Mouse (Mus musculus) stomach, embryonic 14.5 days (tissue): Measurements from ENCODE around the gene Topbp1. TPM values are rescaled to one million over a fixed set of nuclear protein-coding genes. Genes with fewer than 3 reads are reported as not detected.

ENCODE experiments used
- ATAC-seq: fragments of 200-750 bp; cut with Nextera tagmentation; 2 replicates; pipeline ENCODE4 v1.8.0; 2017; ENCODE audit warnings: low read depth, moderate TSS enrichment; ENCODE audit not compliant: insufficient number of reproducible peaks, insufficient read depth, low FRiP score
- H3K27ac ChIP-seq: fragments of 300-500 bp; sonication (generic); 2 replicates; pipeline ENCODE4 v1.5.1; 2014; ENCODE audit warnings: mild to moderate bottlenecking, low read length, moderate library complexity, mixed read lengths
- H3K27me3 ChIP-seq: fragments of 300-500 bp; sonication (generic); 2 replicates; pipeline ENCODE4 v1.6.1; 2014; ENCODE audit warnings: low read length, control low read depth, mixed read lengths; ENCODE audit not compliant: control insufficient read depth, insufficient read depth
- H3K36me3 ChIP-seq: fragments of 300-500 bp; sonication (generic); 2 replicates; pipeline ENCODE4 v1.6.1; 2014; ENCODE audit warnings: mild to moderate bottlenecking, control low read depth, low read length, moderate library complexity, mixed read lengths; ENCODE audit not compliant: control insufficient read depth, insufficient read depth
- H3K4me1 ChIP-seq: fragments of 300-500 bp; sonication (generic); 2 replicates; pipeline ENCODE4 v1.6.1; 2014; ENCODE audit warnings: low read length, control low read depth, mixed read lengths; ENCODE audit not compliant: control insufficient read depth, insufficient read depth
- H3K4me2 ChIP-seq: fragments of 300-500 bp; sonication (generic); replicated peaks from 2 replicates; pipeline ENCODE4 v1.6.1; 2014; ENCODE audit warnings: low read depth, low read length, control low read depth
- H3K4me3 ChIP-seq: fragments of 300-500 bp; sonication (generic); 2 replicates; pipeline ENCODE4 v1.5.1; 2014; ENCODE audit warnings: low read depth, low read length, control low read depth
- H3K9ac ChIP-seq: fragments of 300-500 bp; sonication (generic); replicated peaks from 2 replicates; pipeline ENCODE4 v1.6.1; 2014; ENCODE audit warnings: low read depth, mild to moderate bottlenecking, control low read depth, low read length, moderate library complexity, mixed read lengths
- H3K9me3 ChIP-seq: fragments of 300-500 bp; sonication (generic); 2 replicates; pipeline ENCODE4 v1.6.1; 2016; ENCODE audit warnings: low read depth, low read length, control low read depth; ENCODE audit not compliant: control insufficient read depth
- WGBS: fragments of 180-500 bp; shearing (Covaris S2); extraction: QIAGEN DNeasy Blood & Tissue Kit; methylation state at CpG from one replicate; pipeline ENCODE4 v1.1.7; 2014; 5-methylcytosine and 5-hydroxymethylcytosine counted together
- polyA plus RNA-seq: library from polyadenylated mRNA; unstranded; fragments of >200 nt; fragmentation: Nextera tagmentation; extraction: Ambion mirVana; gene quantifications from 2 replicates; pipeline ENCODE4 v1.2.1, GENCODE M21; 2014

The Topbp1 gene
- polyA plus RNA-seq, 1 experiment from 2014 or later = 79.5 TPM

DNA sequence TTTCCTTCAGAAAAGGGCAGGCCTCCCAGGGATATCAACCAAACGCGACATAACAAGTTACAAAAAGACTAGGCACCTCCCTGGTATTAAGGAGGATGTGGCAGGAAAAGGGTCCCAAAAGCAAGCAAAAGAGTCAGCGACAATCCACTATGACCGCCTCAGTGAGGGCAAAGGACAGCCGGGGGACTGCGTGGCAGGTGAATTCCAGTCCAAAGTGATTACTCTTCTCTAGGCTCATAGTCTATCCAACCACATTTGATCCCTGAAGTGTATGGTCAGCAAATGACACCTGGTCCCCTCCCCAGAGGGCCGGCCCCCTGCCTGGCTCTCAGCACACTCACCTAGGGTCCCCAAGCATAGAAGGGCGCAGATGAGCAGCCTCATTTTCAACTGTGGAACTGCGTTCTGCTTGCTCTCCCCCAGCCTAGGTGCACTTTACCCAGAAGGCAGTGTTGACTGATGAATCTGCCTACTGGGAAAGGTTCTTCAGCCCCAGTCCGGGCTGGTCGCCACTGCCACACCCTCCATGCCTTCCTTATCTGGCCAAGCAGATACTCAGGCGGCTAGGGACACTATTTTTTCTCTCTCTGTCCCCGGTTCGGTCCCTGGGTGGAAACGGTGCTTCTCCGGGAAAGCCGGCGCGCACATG lies 17.1 kb upstream of the Topbp1 start:
- Histone ChIP-seq H3K4me2 (no peak overlapping the region), H3K27me3 (no peaks in the 10 kb centered on the region), H3K36me3 (no peaks in the 10 kb centered on the region), H3K4me1 (no peaks in the 10 kb centered on the region), H3K27ac (no peak overlapping the region), H3K9me3 (no peaks in the 10 kb centered on the region), H3K4me3 (no peak overlapping the region), H3K9ac (no peak overlapping the region)
- 74% methylated on average over 19 of the region's 19 CpGs for WGBS
- peak; percentile 82; the same call in 1 of the 2 replicates for ATAC-seq

DNA sequence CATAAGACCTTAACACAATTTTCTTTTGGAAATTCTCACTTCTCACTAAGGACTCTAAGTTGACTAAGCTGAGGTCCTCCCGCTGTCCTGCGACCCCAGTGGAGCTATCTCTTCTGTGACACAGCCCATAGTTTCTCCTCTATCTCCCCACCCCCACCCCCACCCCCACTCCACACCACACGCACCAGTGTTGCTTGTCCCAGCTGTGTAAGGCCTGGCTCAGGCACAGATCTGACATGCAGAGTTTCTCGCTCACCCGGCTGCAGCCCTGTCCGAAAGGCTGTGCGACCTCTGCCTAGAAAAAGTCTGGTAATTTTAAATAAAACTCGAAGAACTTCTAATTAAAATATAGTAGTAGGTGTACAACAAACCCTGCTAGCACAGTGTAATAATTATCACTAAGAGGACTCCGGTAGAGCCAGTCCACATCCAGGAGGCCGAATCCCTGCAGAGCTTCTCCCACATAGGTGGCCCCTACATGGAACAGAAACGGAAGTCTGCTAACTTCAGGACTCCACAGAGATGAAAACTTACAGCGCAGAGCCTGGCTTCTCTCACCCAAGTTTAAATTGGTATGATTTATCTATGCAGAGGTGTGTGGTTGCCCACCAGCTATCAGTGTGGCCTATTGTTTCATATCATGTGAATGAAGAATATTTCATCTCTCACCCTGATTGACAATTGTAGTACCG lies 16.4 kb upstream of the Topbp1 start:
- WGBS = 81% methylated on average over 13 of the region's 13 CpGs

DNA sequence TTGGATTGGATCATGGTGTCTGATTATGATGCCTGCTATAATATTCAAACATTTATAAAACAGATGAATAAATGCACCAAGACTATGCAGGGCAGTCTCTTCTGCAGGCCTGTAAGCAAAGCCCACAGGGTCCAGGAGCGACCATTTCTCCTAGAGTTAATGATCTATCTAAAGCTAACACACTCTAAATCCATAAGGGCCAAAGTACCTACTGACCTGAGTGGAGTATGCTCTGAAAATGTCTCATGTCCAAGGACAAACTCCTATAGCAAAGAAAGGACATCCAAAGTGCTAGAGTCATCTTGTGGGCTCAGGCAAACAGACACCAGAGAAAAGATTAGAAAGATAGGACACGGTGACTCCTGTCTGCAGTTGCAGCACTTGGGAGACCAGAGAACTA lies 10.5 kb upstream of the Topbp1 start:
- WGBS = 65% methylated on average over 2 of the region's 2 CpGs
- ATAC-seq = no peak
- no peak overlapping the region for H3K9ac ChIP-seq

More for the DNA sequence above, 16.4 kb upstream of the Topbp1 start:
- no peaks in the 10 kb centered on the region for H3K36me3 ChIP-seq
- peak; percentile 67; the same call in 1 of the 2 replicates for ATAC-seq
- no peak overlapping the region for H3K27ac ChIP-seq
- H3K4me3 ChIP-seq = no peak overlapping the region
- H3K4me2 ChIP-seq = no peak overlapping the region
- no peaks in the 10 kb centered on the region for H3K4me1 ChIP-seq
- H3K27me3 ChIP-seq = no peaks in the 10 kb centered on the region
- H3K9me3 ChIP-seq = no peaks in the 10 kb centered on the region
- no peak overlapping the region for H3K9ac ChIP-seq

DNA sequence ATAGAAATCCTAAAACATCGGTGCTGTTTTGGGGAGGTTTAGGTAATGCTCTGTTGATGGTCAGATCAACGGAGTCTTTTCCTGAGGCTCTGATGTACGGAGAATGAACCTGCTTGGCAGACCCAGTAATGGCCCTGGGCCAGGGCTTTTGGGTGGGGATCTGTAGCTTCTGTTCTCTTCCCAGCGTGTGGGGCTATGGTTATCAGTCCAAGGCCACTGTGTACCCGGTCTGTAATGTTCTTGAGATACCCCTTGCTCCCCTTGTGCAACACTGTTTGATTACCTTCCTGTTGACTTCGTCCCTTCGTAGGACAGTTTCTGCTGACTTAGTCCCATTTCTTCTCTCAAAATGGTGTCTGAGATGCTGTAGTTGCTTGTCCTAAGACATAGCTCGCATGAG lies 3.9 kb upstream of the Topbp1 start:
- no peak overlapping the region for H3K9ac ChIP-seq
- no peaks in the 10 kb centered on the region for H3K4me1 ChIP-seq
- H3K27ac ChIP-seq = no peak overlapping the region
- no peak overlapping the region for H3K4me2 ChIP-seq
- 89% methylated on average over 8 of the region's 8 CpGs for WGBS
- H3K9me3 ChIP-seq = no peaks in the 10 kb centered on the region
- H3K36me3 ChIP-seq = no peaks in the 10 kb centered on the region
- H3K4me3 ChIP-seq = no peak overlapping the region
- ATAC-seq = no peak
- no peaks in the 10 kb centered on the region for H3K27me3 ChIP-seq

More for the DNA sequence above, 10.5 kb upstream of the Topbp1 start:
- H3K27me3 ChIP-seq = no peaks in the 10 kb centered on the region
- H3K9me3 ChIP-seq = no peaks in the 10 kb centered on the region
- H3K27ac ChIP-seq = no peak overlapping the region
- H3K4me2 ChIP-seq = no peak overlapping the region
- no peak overlapping the region for H3K4me3 ChIP-seq
- no peaks in the 10 kb centered on the region for H3K36me3 ChIP-seq
- H3K4me1 ChIP-seq = no peaks in the 10 kb centered on the region

DNA sequence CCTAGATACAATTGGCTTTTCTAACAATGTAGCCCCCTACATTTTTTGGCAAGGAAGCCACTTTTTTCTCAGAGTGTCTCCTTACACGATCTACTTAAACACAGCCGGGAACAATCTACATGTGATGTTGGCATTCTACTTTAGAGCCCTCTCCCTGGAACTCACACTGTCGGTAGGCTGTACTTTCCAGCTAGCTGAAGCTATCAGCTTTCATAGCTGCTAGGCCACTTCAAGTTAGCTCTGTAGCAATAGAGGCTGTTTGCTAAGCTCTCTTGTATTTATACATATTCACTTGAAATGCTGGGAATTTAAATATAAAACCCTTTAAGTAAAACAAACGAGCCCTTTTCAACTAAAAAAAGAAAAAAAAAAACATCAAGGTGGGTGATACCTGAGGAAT lies 2.8 kb upstream of the Topbp1 start:
- H3K36me3 ChIP-seq = no peaks in the 10 kb centered on the region; the same call in 1 of the 2 replicates
- H3K27ac ChIP-seq = no peak overlapping the region
- no peak for ATAC-seq
- 77% methylated on average over 4 of the region's 4 CpGs for WGBS
- no peak overlapping the region for H3K4me2 ChIP-seq
- H3K9ac ChIP-seq = no peak overlapping the region
- peaks cover 5% of the 10 kb centered on the region; the same call in 1 of the 2 replicates for H3K4me1 ChIP-seq
- no peaks in the 10 kb centered on the region for H3K9me3 ChIP-seq
- no peak overlapping the region for H3K4me3 ChIP-seq
- H3K27me3 ChIP-seq = no peaks in the 10 kb centered on the region

DNA sequence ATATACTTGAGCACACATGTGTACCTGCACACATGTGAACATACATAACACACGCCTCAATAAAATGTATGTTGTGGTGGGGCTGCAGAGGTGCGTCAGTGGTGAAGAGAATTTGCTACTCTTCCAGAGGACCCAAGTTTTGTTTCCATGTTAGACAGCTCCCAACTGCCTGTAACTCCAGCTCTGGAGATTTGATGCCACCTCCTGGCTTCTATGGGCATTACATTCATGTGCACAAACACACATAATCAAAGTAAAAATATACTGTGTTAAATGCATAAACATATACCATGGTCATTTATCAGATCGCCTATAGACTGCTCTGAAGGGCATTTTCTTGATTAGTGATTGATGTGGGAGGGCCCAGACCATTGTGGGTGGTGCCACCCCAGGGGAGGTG lies 2.3 kb upstream of the Topbp1 start:
- Histone ChIP-seq H3K9ac (no peak overlapping the region), H3K4me2 (no peak overlapping the region), H3K4me1 (peaks cover 5% of the 10 kb centered on the region; the same call in 1 of the 2 replicates), H3K9me3 (no peaks in the 10 kb centered on the region), H3K27me3 (no peaks in the 10 kb centered on the region), H3K4me3 (no peak overlapping the region), H3K36me3 (no peaks in the 10 kb centered on the region; the same call in 1 of the 2 replicates), H3K27ac (no peak overlapping the region)
- ATAC-seq = no peak
- WGBS = 62% methylated on average over 3 of the region's 3 CpGs

DNA sequence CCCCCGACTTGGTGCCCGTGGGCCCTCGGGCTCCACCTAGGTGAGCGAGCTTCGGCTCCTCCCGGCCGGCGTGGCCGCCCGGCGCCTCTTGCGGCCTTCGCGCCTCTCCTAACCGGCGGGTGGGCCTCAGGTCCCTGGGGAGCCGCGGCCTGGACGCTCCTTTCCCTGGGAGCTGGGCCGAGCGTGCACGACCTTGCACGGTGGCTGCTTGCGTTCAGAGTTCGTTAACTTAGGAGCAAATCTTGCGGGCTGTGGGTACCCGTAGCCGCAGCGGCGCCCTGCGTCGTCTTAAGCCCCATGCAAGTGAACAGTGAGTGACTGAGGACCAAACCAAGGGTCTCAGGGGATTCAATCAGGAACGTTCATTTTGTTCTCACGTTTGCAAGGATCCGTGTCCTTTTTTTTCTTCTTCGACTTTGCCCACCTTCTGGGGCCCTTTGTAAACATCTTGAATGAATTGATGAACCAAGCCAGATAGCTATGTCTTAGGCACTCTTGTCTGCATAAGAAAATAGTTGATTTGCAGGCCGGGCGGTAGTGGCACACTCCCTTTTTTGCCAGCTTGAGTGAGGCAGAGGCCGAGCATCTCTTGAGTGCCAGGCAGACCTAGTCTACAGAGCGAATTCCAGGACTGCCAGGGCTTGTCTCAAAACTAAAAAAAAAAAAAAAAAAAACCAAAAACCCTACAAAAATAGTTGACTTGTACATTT lies 472 bp downstream of the Topbp1 start:
- peaks cover 17% of the 10 kb centered on the region; the same call in 1 of the 2 replicates for H3K36me3 ChIP-seq
- peak overlapping the region; percentile 62 for H3K4me3 ChIP-seq
- no peaks in the 10 kb centered on the region for H3K9me3 ChIP-seq
- peak overlapping the region; percentile 80 for H3K27ac ChIP-seq
- peak overlapping the region; percentile 77 for H3K9ac ChIP-seq
- H3K27me3 ChIP-seq = no peaks in the 10 kb centered on the region
- peaks cover 5% of the 10 kb centered on the region; the same call in 1 of the 2 replicates for H3K4me1 ChIP-seq
- ATAC-seq = peak; percentile 68
- peak overlapping the region; percentile 67 for H3K4me2 ChIP-seq
- under 1% methylated on average over 33 of the region's 40 CpGs for WGBS

DNA sequence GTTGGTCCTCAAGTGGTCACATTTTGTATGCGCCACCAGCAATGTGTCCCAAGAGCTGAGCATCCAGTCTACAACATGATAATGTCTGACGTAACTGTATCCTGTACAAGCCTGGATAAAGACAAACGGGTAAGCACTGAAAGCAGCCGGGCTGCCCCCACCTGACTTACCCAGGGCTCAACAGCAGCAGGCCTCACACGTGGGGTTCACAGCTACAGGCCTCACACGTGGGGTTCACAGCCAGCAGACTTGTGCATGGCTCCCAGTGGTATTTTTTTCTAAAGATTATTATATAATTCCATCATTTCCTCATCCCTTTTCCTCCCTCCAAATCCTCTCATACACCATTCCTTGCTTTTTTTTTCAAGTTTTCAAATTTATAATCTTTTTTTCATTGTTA lies 4.8 kb downstream of the Topbp1 start:
- H3K27me3 ChIP-seq = no peaks in the 10 kb centered on the region
- H3K9ac ChIP-seq = no peak overlapping the region
- no peaks in the 10 kb centered on the region for H3K9me3 ChIP-seq
- H3K4me3 ChIP-seq = no peak overlapping the region
- no peak overlapping the region for H3K4me2 ChIP-seq
- peaks cover 5% of the 10 kb centered on the region; the same call in 1 of the 2 replicates for H3K4me1 ChIP-seq
- peaks cover 41% of the 10 kb centered on the region; the same call in 1 of the 2 replicates for H3K36me3 ChIP-seq
- WGBS = 85% methylated on average over 6 of the region's 6 CpGs
- H3K27ac ChIP-seq = no peak overlapping the region
- no peak for ATAC-seq
